Mouse (Mus musculus) heart, embryonic 12.5 days (tissue): ENCODE measurements around the gene Lexm. TPM values are rescaled to one million over a fixed set of nuclear protein-coding genes. Genes with fewer than 3 reads are reported as not detected.

Source experiments
- ATAC-seq: fragments of 200-750 bp; cut with Nextera tagmentation; 2 replicates; pipeline ENCODE4 v1.8.0; 2017; ENCODE audit warnings: moderate TSS enrichment, moderate library complexity; ENCODE audit not compliant: insufficient number of reproducible peaks, low FRiP score
- H3K27ac ChIP-seq: fragments of 300-500 bp; sonication (generic); 2 replicates; pipeline ENCODE4 v1.5.1; 2016; ENCODE audit warnings: mild to moderate bottlenecking, moderate library complexity; ENCODE audit not compliant: poor library complexity, severe bottlenecking
- H3K27me3 ChIP-seq: fragments of 300-500 bp; sonication (generic); replicated peaks from 2 replicates; pipeline ENCODE4 v1.6.1; 2016; ENCODE audit warnings: mild to moderate bottlenecking, moderate library complexity
- H3K36me3 ChIP-seq: fragments of 300-500 bp; sonication (generic); 2 replicates; pipeline ENCODE4 v1.6.1; 2016; ENCODE audit warnings: mild to moderate bottlenecking, moderate library complexity
- H3K4me1 ChIP-seq: fragments of 300-500 bp; sonication (generic); replicated peaks from 2 replicates; pipeline ENCODE4 v1.6.1; 2016; ENCODE audit warnings: mild to moderate bottlenecking
- H3K4me2 ChIP-seq: fragments of 300-500 bp; sonication (generic); 2 replicates; pipeline ENCODE4 v1.6.1; 2016; ENCODE audit warnings: mild to moderate bottlenecking, moderate library complexity
- H3K4me3 ChIP-seq: fragments of 300-500 bp; sonication (generic); 2 replicates; pipeline ENCODE4 v1.5.1; 2016; ENCODE audit warnings: mild to moderate bottlenecking
- H3K9ac ChIP-seq: fragments of 300-500 bp; sonication (generic); 2 replicates; pipeline ENCODE4 v1.6.1; 2016; ENCODE audit warnings: mild to moderate bottlenecking, moderate library complexity
- H3K9me3 ChIP-seq: fragments of 300-500 bp; sonication (generic); replicated peaks from 2 replicates; pipeline ENCODE4 v1.6.1; 2016; ENCODE audit warnings: mild to moderate bottlenecking, moderate library complexity
- WGBS: fragments of 180-500 bp; shearing (Covaris S2); methylation state at CpG from one replicate; pipeline ENCODE4 v1.1.7; 2016; 5-methylcytosine and 5-hydroxymethylcytosine counted together
- polyA plus RNA-seq: library from polyadenylated mRNA; unstranded; fragments of >200 nt; fragmentation: Nextera tagmentation; extraction: Ambion mirVana; gene quantifications from 2 replicates; pipeline ENCODE4 v1.2.1, GENCODE M21; 2016

Gene Lexm
- polyA plus RNA-seq, result 0.50 and 1.5 TPM in 2 replicates

- H3K4me2 ChIP-seq, result peak within 1 kb of the TSS; percentile 58
- H3K4me3 ChIP-seq, result no peak within 1 kb of the TSS
- no peaks in the 10 kb centered on the region for H3K9me3 ChIP-seq
- peak; percentile 55 for ATAC-seq
- H3K27ac ChIP-seq, result no peak within 1 kb of the TSS
- WGBS, result under 1% methylated on average over 19 of the region's 19 CpGs
- H3K9ac ChIP-seq, result no peak within 1 kb of the TSS
- peaks cover 56% of the 10 kb centered on the region for H3K27me3 ChIP-seq
- H3K36me3 ChIP-seq, result no peaks in the 10 kb centered on the region
- H3K4me1 ChIP-seq, result peaks cover 11% of the 10 kb centered on the region
These were observed at the start of gene Lexm for GRCm38 (mm10) chr4:106617056-106617455. TSS of gene Lexm (minus strand) at chr4:106617241.

- 84% methylated on average over 2 of the region's 2 CpGs for WGBS
- H3K4me3 ChIP-seq, result no peak overlapping the region
- no peak overlapping the region for H3K9ac ChIP-seq
- peaks cover 99% of the 10 kb centered on the region for H3K36me3 ChIP-seq
- no peaks in the 10 kb centered on the region for H3K4me1 ChIP-seq
- H3K27me3 ChIP-seq, result no peaks in the 10 kb centered on the region
- H3K9me3 ChIP-seq, result no peaks in the 10 kb centered on the region
- H3K27ac ChIP-seq, result no peak overlapping the region
- no peak for ATAC-seq
- H3K4me2 ChIP-seq, result no peak overlapping the region
These were observed 49.5 kb upstream of the Lexm start for GRCm38 (mm10) chr4:106666546-106666945.

GRCm38 (mm10) chr4:106665673-106666072 is 48.6 kb upstream of the Lexm start:
- Histone ChIP-seq H3K27ac (no peak overlapping the region), H3K4me3 (no peak overlapping the region), H3K9me3 (no peaks in the 10 kb centered on the region), H3K9ac (no peak overlapping the region), H3K27me3 (no peaks in the 10 kb centered on the region), H3K4me1 (no peaks in the 10 kb centered on the region), H3K36me3 (peaks cover 98% of the 10 kb centered on the region), H3K4me2 (no peak overlapping the region)
- no peak for ATAC-seq
- 88% methylated on average over 10 of the region's 10 CpGs for WGBS

GRCm38 (mm10) chr4:106665269-106665668 is 48.2 kb upstream of the Lexm start:
- ATAC-seq, result no peak
- H3K4me1 ChIP-seq, result no peaks in the 10 kb centered on the region
- no peaks in the 10 kb centered on the region for H3K27me3 ChIP-seq
- no peak overlapping the region for H3K27ac ChIP-seq
- no peak overlapping the region for H3K9ac ChIP-seq
- no peak overlapping the region for H3K4me3 ChIP-seq
- H3K9me3 ChIP-seq, result no peaks in the 10 kb centered on the region
- no peak overlapping the region for H3K4me2 ChIP-seq
- WGBS, result 89% methylated on average over 2 of the region's 2 CpGs
- peaks cover 98% of the 10 kb centered on the region for H3K36me3 ChIP-seq

GRCm38 (mm10) chr4:106664697-106665096 is 47.7 kb upstream of the Lexm start:
- H3K9ac ChIP-seq, result no peak overlapping the region
- H3K9me3 ChIP-seq, result no peaks in the 10 kb centered on the region
- no peaks in the 10 kb centered on the region for H3K4me1 ChIP-seq
- 87% methylated on average over 6 of the region's 6 CpGs for WGBS
- H3K27me3 ChIP-seq, result no peaks in the 10 kb centered on the region
- H3K27ac ChIP-seq, result no peak overlapping the region
- peaks cover 98% of the 10 kb centered on the region for H3K36me3 ChIP-seq
- no peak overlapping the region for H3K4me2 ChIP-seq
- no peak overlapping the region for H3K4me3 ChIP-seq
- no peak for ATAC-seq

- Histone ChIP-seq H3K27ac (no peak overlapping the region), H3K4me2 (no peak overlapping the region), H3K27me3 (no peaks in the 10 kb centered on the region), H3K4me3 (no peak overlapping the region), H3K36me3 (peaks cover 98% of the 10 kb centered on the region), H3K4me1 (no peaks in the 10 kb centered on the region), H3K9me3 (no peaks in the 10 kb centered on the region), H3K9ac (no peak overlapping the region)
- WGBS, result 90% methylated on average over 5 of the region's 5 CpGs
- ATAC-seq, result no peak
These were observed 47.0 kb upstream of the Lexm start for GRCm38 (mm10) chr4:106663956-106664470.

- H3K9ac ChIP-seq, result no peak overlapping the region
- no peak for ATAC-seq
- WGBS, result 88% methylated on average over 10 of the region's 10 CpGs
- peaks cover 70% of the 10 kb centered on the region for H3K36me3 ChIP-seq
- no peak overlapping the region for H3K27ac ChIP-seq
- H3K9me3 ChIP-seq, result no peaks in the 10 kb centered on the region
- no peak overlapping the region for H3K4me3 ChIP-seq
- H3K4me1 ChIP-seq, result peaks cover 7% of the 10 kb centered on the region
- H3K4me2 ChIP-seq, result no peak overlapping the region
- H3K27me3 ChIP-seq, result no peaks in the 10 kb centered on the region
These were observed 38.6 kb upstream of the Lexm start for GRCm38 (mm10) chr4:106655681-106656080.

- no peak overlapping the region for H3K4me3 ChIP-seq
- ATAC-seq, result no peak
- H3K4me2 ChIP-seq, result no peak overlapping the region
- peaks cover 7% of the 10 kb centered on the region for H3K4me1 ChIP-seq
- H3K27me3 ChIP-seq, result peaks cover 11% of the 10 kb centered on the region; the same call in 1 of the 2 replicates
- no peak overlapping the region for H3K9ac ChIP-seq
- peaks cover 49% of the 10 kb centered on the region for H3K36me3 ChIP-seq
- no peaks in the 10 kb centered on the region for H3K9me3 ChIP-seq
- 87% methylated on average over 15 of the region's 15 CpGs for WGBS
- no peak overlapping the region for H3K27ac ChIP-seq
These were observed 36.0 kb upstream of the Lexm start for GRCm38 (mm10) chr4:106653051-106653450.

GRCm38 (mm10) chr4:106652546-106652945 is 35.5 kb upstream of the Lexm start:
- 81% methylated on average over 3 of the region's 3 CpGs for WGBS
- no peak overlapping the region for H3K9ac ChIP-seq

GRCm38 (mm10) chr4:106650833-106651527 is 33.9 kb upstream of the Lexm start, which contains the start of gene Pars2:
TSS of gene Pars2 (plus strand) at chr4:106651069.
- 4% methylated on average over 40 of the region's 40 CpGs for WGBS
- Histone ChIP-seq H3K27me3 (peaks cover 16% of the 10 kb centered on the region), H3K27ac (peak within 1 kb of the TSS; percentile 52; the same call in 1 of the 2 replicates), H3K36me3 (peaks cover 30% of the 10 kb centered on the region), H3K4me3 (peak within 1 kb of the TSS; percentile 72), H3K9ac (peak within 1 kb of the TSS; percentile 83), H3K9me3 (no peaks in the 10 kb centered on the region), H3K4me1 (peaks cover 7% of the 10 kb centered on the region), H3K4me2 (peak within 1 kb of the TSS; percentile 81)
- ATAC-seq, result peak; percentile 98

More at GRCm38 (mm10) chr4:106652546-106652945, 35.5 kb upstream of the Lexm start:
- Histone ChIP-seq H3K36me3 (peaks cover 44% of the 10 kb centered on the region), H3K9me3 (no peaks in the 10 kb centered on the region), H3K27me3 (peaks cover 11% of the 10 kb centered on the region), H3K4me1 (peaks cover 7% of the 10 kb centered on the region), H3K4me2 (no peak overlapping the region), H3K4me3 (no peak overlapping the region), H3K27ac (no peak overlapping the region)
- no peak for ATAC-seq

- peaks cover 30% of the 10 kb centered on the region for H3K27me3 ChIP-seq
- H3K9ac ChIP-seq, result no peak overlapping the region
- no peaks in the 10 kb centered on the region for H3K9me3 ChIP-seq
- H3K27ac ChIP-seq, result no peak overlapping the region
- H3K4me3 ChIP-seq, result no peak overlapping the region
- 85% methylated on average over 6 of the region's 6 CpGs for WGBS
- no peaks in the 10 kb centered on the region for H3K36me3 ChIP-seq
- no peak overlapping the region for H3K4me2 ChIP-seq
- ATAC-seq, result no peak
- H3K4me1 ChIP-seq, result peaks cover 18% of the 10 kb centered on the region
These were observed 30.1 kb upstream of the Lexm start for GRCm38 (mm10) chr4:106647137-106647536.
